Mouse (Mus musculus): ENCODE measurements at regions not wholly inside any gene's neighbourhood (a gene's known extent, or its start where the extent isn't known, plus 50 kb on each side); places are given as distances from the start of the nearest gene placed in this dataset.

DNA sequence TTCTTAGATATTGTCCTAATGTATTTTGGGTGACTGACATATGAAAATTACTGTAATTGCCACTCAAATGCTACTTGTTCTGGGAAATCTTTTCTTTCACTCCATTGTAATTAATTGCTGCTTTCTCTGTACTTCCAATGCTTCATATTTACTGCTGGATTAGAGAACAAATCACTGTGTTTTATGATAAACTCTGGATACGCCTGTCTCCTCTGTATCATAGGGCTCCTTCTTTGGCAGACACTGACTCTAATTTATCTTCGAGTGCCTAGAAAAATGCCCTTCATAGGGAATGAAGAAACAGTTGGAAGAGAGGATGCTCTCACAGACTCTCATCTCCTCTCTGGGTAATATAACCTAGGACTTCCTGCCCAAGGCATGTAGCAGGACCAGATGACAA is 602.9 kb downstream of the Slc4a3 start:
- Histone ChIP-seq H3K4me2 (ENCODE audit: insufficient read depth, low read depth, poor library complexity, severe bottlenecking) (no peak overlapping the region), H3K9me3 (replicated peaks; ENCODE audit: low read length) (no peaks in the 10 kb centered on the region), H3K4me1 (ENCODE audit: control insufficient read depth in 1 of 2, insufficient read depth in 2 of 2) (no peaks in the 10 kb centered on the region), H3K4me3 (replicated peaks in 1 of 3; ENCODE audit: low read depth in 2 of 3, low read length in 2 of 3, poor library complexity in 1 of 3) (no peak overlapping the region), H3K9ac (ENCODE audit: insufficient read depth, low read depth) (no peak overlapping the region), H3K27ac (ENCODE audit: insufficient read depth, low read depth) (no peak overlapping the region), H3K36me3 (replicated peaks in 1 of 2; ENCODE audit: control insufficient read depth in 1 of 2, insufficient read depth in 1 of 2, low read length in 1 of 2) (no peaks in the 10 kb centered on the region), H3K27me3 (replicated peaks) (no peaks in the 10 kb centered on the region), H3K79me2 (replicated peaks; ENCODE audit: control insufficient read depth, extremely low read depth, insufficient read depth, poor library complexity, severe bottlenecking) (no peaks in the 10 kb centered on the region)
- dilution Hi-C loops (cut with MboI; ENCODE audit: extremely low pct_ligation_motif_present, extremely low pct_unique_long_range_greater_than_20kb, low sequenced_read_pairs) = no loop called here
- DNase-seq (ENCODE audit: extremely low read depth) = no peak
- in situ Hi-C loops (cut with MboI; ENCODE audit: low pct_ligation_motif_present, low pct_unique_long_range_greater_than_20kb, low sequenced_read_pairs) = no loop called here
- no peak for TF ChIP-seq CTCF (conservative IDR thresholded peaks at IDR 0.05 in 1 of 2, IDR thresholded peaks at IDR 0.05 in 1 of 2; ENCODE audit: low read depth in 2 of 2, low read length in 2 of 2)
- no peak for TF ChIP-seq MAX (IDR thresholded peaks at IDR 0.05; ENCODE audit: low read length)
- no peak for TF ChIP-seq MAFK (IDR thresholded peaks at IDR 0.05; ENCODE audit: insufficient replicate concordance, low read length)
- TF ChIP-seq HCFC1 (IDR thresholded peaks at IDR 0.05; ENCODE audit: low read depth, low read length) = no peak
- no peak for TF ChIP-seq MEF2A (IDR thresholded peaks at IDR 0.05; ENCODE audit: borderline replicate concordance, low read depth, low read length)
- no peak for TF ChIP-seq USF2 (conservative IDR thresholded peaks at IDR 0.05; ENCODE audit: low read depth, low read length)
- TF ChIP-seq KAT2A (IDR thresholded peaks at IDR 0.05; ENCODE audit: insufficient replicate concordance, low read length) = no peak
- no peak for TF ChIP-seq SMC3 (IDR thresholded peaks at IDR 0.05; ENCODE audit: low read depth, low read length)
- no peak for TF ChIP-seq E2F4 (IDR thresholded peaks at IDR 0.05; ENCODE audit: insufficient replicate concordance, low read depth, low read length)
- no peak for TF ChIP-seq POLR2A (IDR thresholded peaks at IDR 0.05; ENCODE audit: low read depth, low read length)
- no peak for TF ChIP-seq MXI1 (IDR thresholded peaks at IDR 0.05; ENCODE audit: low read depth, low read length)
- TF ChIP-seq NELFE (IDR thresholded peaks at IDR 0.05; ENCODE audit: low read depth, low read length) = no peak
- no peak for TF ChIP-seq JUN (IDR thresholded peaks at IDR 0.05; ENCODE audit: insufficient read depth, low read depth, low read length)
- TF ChIP-seq UBTF (IDR thresholded peaks at IDR 0.05; ENCODE audit: low read depth, low read length) = no peak
- TF ChIP-seq RAD21 (IDR thresholded peaks at IDR 0.05; ENCODE audit: low read depth, low read length) = no peak
- no peak for TF ChIP-seq ZNF384 (IDR thresholded peaks at IDR 0.05; ENCODE audit: low read depth, low read length)

- Histone ChIP-seq H3K27ac (ENCODE audit: insufficient read depth, low read depth) (no peak overlapping the region), H3K4me1 (ENCODE audit: control insufficient read depth in 1 of 2, insufficient read depth in 2 of 2) (no peaks in the 10 kb centered on the region)
- dilution Hi-C loops (cut with MboI; ENCODE audit: extremely low pct_ligation_motif_present, extremely low pct_unique_long_range_greater_than_20kb, low sequenced_read_pairs) = no loop called here
These were observed 610.2 kb downstream of the Slc4a3 start for GRCm38 (mm10) chr1:76156291-76156690.

More at GRCm38 (mm10) chr1:76156291-76156690, 610.2 kb downstream of the Slc4a3 start:
- H3K27me3 ChIP-seq (replicated peaks) = no peaks in the 10 kb centered on the region
- no peaks in the 10 kb centered on the region for H3K79me2 ChIP-seq (replicated peaks; ENCODE audit: control insufficient read depth, extremely low read depth, insufficient read depth, poor library complexity, severe bottlenecking)
- no peak overlapping the region for H3K4me2 ChIP-seq (ENCODE audit: insufficient read depth, low read depth, poor library complexity, severe bottlenecking)
- no peaks in the 10 kb centered on the region for H3K9me3 ChIP-seq (replicated peaks; ENCODE audit: low read length)
- H3K4me3 ChIP-seq (replicated peaks in 1 of 3; ENCODE audit: low read depth in 2 of 3, low read length in 2 of 3, poor library complexity in 1 of 3) = no peak overlapping the region
- no peak for TF ChIP-seq CTCF (conservative IDR thresholded peaks at IDR 0.05 in 1 of 2, IDR thresholded peaks at IDR 0.05 in 1 of 2; ENCODE audit: low read depth in 2 of 2, low read length in 2 of 2)
- no peak for TF ChIP-seq UBTF (IDR thresholded peaks at IDR 0.05; ENCODE audit: low read depth, low read length)
- no peak for TF ChIP-seq JUND (conservative IDR thresholded peaks at IDR 0.05; ENCODE audit: low read depth, low read length)
- TF ChIP-seq HCFC1 (IDR thresholded peaks at IDR 0.05; ENCODE audit: low read depth, low read length) = no peak
- no peak for TF ChIP-seq MXI1 (IDR thresholded peaks at IDR 0.05; ENCODE audit: low read depth, low read length)
- no peak for TF ChIP-seq KAT2A (IDR thresholded peaks at IDR 0.05; ENCODE audit: insufficient replicate concordance, low read length)
- TF ChIP-seq RAD21 (IDR thresholded peaks at IDR 0.05; ENCODE audit: low read depth, low read length) = no peak
- no peak for TF ChIP-seq SIN3A (IDR thresholded peaks at IDR 0.05; ENCODE audit: low read length)
- TF ChIP-seq ETS1 (conservative IDR thresholded peaks at IDR 0.05; ENCODE audit: low read depth, low read length) = no peak
- no peak for TF ChIP-seq USF1 (IDR thresholded peaks at IDR 0.05; ENCODE audit: low read depth, low read length)
- no peak for TF ChIP-seq CHD2 (IDR thresholded peaks at IDR 0.05; ENCODE audit: low read length)
- no peak for TF ChIP-seq ZKSCAN1 (IDR thresholded peaks at IDR 0.05; ENCODE audit: borderline replicate concordance, low read depth, low read length)
- no peak for TF ChIP-seq EP300 (IDR thresholded peaks at IDR 0.05; ENCODE audit: low read length)
- TF ChIP-seq E2F4 (IDR thresholded peaks at IDR 0.05; ENCODE audit: insufficient replicate concordance, low read depth, low read length) = no peak
- no peak for TF ChIP-seq ELF1 (IDR thresholded peaks at IDR 0.05; ENCODE audit: low read depth, low read length)
- no peak for TF ChIP-seq MAFK (IDR thresholded peaks at IDR 0.05; ENCODE audit: insufficient replicate concordance, low read length)
- TF ChIP-seq CHD1 (IDR thresholded peaks at IDR 0.05; ENCODE audit: low read depth, low read length) = no peak
- no peak for TF ChIP-seq MYC (IDR thresholded peaks at IDR 0.05; ENCODE audit: low read depth, low read length)
- no peak for TF ChIP-seq SMC3 (IDR thresholded peaks at IDR 0.05; ENCODE audit: low read depth, low read length)
- in situ Hi-C loops (cut with MboI; ENCODE audit: low pct_ligation_motif_present, low pct_unique_long_range_greater_than_20kb, low sequenced_read_pairs) = no loop called here
- H3K9ac ChIP-seq (ENCODE audit: insufficient read depth, low read depth) = no peak overlapping the region
- H3K36me3 ChIP-seq (replicated peaks in 1 of 2; ENCODE audit: control insufficient read depth in 1 of 2, insufficient read depth in 1 of 2, low read length in 1 of 2) = no peaks in the 10 kb centered on the region
- DNase-seq (ENCODE audit: extremely low read depth) = no peak

All from CH12.LX (cell line).